Mouse (Mus musculus): ENCODE data around the gene Faap20. TPM values are rescaled to one million over a fixed set of nuclear protein-coding genes. Genes with fewer than 3 reads are reported as not detected.

Gene Faap20
- total RNA-seq (2014; fragmentation: Nextera tagmentation) (25.0 and 35.2 TPM in 2 replicates), total RNA-seq (2017) (14.0 and 17.5 TPM in 2 replicates)

DNA sequence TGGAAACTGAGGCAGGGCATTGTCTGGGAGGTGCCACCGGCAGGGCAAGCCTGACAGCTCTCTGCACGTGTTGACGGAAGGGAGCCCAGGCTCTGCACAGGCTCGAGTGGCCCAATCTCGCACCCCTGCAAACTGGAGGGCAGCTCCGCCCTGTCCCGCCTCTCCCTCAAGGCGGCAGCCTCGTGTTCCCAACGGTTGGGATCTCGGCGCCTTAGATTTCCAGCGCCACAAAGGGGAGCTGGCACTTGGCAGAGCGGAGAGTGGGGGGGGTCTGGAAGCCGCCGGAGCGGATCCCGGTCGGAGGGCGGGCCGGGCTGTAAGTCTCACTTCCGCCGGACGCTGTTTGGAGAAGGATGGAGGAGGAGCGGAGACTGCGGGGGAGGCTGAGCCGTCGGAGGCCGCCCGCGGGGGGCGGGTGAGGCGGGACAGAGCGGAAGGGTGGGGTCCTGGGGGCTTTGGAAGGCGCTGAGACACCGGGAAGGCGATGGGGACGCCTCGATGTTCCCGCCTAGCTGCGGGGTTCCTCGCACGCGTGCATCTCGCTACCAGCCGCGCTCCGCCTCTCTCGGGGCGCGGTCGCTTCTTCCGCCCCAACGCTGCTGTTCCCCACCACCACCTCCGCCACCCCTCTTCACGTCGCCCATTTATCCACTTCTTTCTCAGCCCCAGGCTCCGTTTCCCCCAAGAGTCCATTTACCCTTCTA, at the start of gene Faap20:
Gene Faap20 (plus strand): TSS at position 155 of the 704 bp plus-strand sequence.
- peak; percentile 78 for ATAC-seq (replicated peaks; ENCODE audit: poor library complexity, severe bottlenecking)

DNA sequence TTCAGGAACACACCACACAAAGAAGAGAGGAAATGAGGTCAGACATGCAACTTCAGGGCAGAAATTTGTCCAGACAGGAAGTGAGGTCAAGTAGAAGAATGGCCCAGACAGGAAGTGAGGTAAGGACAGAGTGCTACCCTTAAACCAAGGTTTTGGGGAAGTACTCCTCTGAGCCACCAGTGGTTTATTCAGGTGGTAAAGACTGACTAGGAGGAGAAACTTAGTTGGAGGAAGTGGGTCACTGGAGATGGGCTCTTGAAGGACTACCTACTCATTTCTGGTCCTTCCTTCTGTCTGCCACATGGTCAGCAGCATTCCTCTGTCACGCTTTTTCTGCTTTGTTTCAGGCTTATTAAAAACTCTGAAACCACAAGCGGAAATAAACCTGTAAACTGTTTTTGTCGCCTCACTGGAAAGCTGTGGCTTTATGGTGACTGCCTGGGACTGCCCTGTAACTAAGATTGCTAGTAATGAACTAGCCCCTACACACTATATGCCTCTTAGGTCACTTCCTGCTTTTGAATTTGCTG, 48.7 kb upstream of the Faap20 start:
- ATAC-seq (replicated peaks; ENCODE audit: poor library complexity, severe bottlenecking), result peak; percentile 94

DNA sequence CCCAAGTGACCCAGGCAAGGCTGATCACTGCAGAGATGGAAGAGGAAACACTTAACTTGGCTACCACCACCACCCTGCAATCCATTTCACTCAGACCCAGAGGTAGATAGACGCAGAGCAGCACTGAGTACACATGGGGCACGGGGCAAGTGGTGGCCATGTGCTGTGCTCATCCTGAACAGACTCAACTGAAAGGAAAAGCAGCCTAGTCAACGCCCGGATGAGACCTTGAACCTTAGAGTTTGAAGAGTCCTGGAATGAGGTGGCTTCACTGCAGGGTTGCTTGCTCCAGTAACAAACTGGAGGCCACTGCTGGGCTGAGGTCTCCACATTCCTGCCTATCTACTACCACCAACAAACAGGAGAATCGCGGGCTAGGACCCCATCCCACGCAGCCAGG, 47.8 kb upstream of the Faap20 start:
- no peak for ATAC-seq (replicated peaks; ENCODE audit: poor library complexity, severe bottlenecking)

DNA sequence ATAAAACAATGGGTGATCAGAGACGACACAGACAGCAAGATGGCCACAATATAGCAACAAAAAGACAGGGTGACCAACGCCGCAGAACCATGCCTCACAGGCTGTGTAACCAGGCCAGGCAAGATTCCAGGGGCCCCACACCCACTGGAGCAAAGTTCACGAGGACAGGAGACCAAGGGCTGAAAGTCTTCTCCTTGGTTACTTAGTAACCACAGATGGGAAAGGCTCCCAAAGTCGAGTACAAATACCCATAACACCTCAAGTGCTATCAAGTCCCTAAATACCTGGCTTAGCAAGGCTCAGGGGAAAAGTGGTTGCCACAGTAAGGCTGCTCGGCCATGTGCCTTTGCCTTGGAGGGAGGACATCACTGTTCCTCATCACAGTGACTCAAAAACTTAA, 43.7 kb upstream of the Faap20 start:
- no peak for ATAC-seq (replicated peaks; ENCODE audit: poor library complexity, severe bottlenecking)

DNA sequence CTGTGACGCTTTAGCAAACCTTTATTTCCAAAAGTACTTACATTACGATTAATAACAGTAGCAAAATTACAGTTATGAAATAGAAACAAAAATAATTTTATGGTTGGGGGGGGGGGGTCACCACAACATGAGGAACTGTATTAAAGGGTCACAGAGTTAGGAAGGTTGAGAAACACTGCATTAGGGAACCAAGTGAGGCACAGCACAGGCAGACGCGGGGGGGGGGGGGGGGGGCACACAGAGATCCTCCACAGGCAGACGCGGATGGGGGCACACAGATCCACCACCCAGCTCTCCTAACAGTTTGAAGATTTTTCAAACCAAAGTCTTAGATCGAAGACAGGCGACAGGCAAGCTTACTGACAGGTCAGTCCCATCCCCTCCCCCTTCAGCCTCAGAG, 43.1 kb upstream of the Faap20 start:
- ATAC-seq (replicated peaks; ENCODE audit: poor library complexity, severe bottlenecking), result peak; percentile 61

DNA sequence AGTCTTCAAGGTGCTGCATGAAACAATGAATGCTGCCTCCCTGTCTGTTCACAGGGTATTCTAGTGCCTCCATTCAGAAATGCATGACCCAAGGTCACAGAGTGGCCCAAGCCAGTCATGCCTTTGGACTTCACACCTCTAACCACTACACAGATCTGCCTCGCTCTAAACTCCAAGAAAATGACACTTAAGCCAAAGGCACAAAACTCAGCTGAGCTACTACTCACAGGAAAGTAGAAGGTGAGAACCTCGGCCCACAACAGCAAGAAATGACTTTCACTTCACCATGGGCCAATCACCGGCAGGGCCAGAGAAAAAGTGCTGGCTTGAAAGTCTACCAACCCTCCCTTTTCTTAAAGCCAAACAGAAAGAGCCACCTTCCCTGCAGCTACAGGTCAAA, 41.8 kb upstream of the Faap20 start:
- ATAC-seq (replicated peaks; ENCODE audit: poor library complexity, severe bottlenecking), result 0 out of 2 replicates have a peak, but pooled peaks have one; percentile 15

DNA sequence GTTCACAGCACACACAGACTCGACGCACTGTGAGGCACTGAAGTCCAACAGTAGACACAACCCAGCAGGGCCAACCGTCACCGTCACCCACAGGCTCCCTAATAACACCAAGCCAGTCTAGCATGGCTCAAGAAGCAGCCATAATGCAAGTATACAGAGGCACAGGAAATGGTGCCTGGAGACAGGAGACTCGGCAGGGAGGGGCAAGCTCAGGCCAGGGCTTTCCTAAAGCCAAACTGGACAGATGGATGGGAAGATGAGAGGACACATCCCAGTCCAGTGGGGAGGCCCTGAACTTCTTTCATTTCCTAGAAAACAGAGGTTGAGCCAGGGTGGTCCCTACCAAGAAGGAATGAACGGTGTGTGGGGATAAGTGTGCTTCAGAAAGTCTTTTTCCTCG, 41.0 kb upstream of the Faap20 start:
- no peak for ATAC-seq (replicated peaks; ENCODE audit: poor library complexity, severe bottlenecking)

DNA sequence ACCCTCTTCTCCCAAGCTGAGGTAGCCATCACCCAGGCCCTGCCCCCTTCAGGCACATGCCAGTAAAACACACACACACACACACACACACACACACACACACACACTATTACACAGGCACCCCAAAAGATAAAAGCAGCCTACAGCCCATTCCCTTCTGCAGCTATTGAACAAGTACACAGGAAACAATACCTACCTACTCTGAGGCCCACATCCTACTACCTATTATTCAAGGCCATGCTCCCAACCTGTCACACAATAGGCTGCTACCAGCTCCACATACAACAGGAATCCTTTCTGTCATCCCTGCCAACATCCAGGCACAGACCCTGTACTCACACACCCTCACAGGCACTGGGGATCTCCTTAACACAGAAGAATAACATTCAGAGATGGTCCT, 40.5 kb upstream of the Faap20 start:
- ATAC-seq (replicated peaks; ENCODE audit: poor library complexity, severe bottlenecking), result no peak

DNA sequence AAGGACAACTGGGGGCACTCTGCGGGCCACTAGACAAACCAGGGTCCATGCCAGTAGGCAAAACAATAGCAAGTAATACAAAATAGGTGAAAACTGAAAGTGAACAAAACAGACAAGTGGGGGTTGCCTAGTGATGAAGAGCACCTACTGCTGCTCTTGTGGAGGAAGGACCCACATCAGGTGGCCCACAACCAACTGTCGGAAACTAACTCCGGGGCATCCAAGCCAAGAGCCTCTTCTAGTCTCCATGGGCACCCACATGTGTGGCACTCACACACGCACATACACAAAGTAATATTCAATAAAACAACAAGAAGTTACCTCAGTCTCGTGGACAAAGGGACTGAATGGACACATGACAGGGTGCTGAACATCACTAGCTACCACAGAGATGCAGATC, 40.1 kb upstream of the Faap20 start:
- no peak for ATAC-seq (replicated peaks; ENCODE audit: poor library complexity, severe bottlenecking)

DNA sequence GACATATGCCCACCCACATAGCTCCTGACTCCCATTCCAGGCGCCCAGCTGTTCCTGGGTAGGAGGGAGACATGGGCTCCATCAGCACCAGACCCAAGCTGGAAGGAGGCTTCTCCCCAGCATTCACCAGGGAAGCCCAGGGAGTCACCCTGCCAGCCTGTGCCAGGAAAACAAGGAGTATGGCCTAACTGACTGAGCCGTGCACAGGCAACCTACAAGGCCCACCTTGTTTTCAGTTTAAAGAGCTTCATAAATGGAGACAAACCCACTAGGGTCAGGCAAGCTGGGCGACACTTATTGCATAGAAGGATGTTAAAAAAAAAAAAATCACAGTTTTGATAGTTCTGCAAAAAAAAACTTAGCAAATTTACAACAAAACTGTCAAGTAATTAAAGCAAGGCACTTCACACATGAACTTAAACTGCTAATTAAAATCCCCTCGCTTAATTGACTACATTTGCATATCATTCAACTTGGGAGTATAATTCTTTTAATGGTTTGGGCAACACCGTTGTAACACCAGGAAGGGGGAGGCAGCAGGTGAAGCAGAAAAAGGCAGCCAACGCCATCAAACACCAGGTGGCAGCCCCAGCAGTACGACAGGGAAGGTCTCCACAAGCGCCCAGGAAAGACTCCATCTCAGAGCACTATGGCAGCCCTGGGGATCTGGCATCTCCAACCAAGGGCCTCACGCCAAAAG, 36.4 kb upstream of the Faap20 start:
- no peak for ATAC-seq (replicated peaks; ENCODE audit: poor library complexity, severe bottlenecking)

DNA sequence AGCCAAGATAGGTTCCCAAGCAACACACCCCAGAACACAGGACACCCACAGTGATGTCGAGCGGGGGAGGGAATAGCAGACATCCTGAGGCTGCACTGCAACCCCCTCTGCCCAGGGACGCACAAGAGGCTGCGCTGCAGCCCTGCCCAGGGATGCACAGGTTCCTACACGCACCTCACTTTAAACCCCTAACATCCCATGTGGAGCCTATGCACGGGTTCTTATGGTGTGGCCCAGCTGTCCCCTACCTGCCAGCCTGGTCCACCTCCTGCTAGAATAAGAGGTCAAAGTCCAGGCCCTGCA, 35.9 kb upstream of the Faap20 start:
- ATAC-seq (replicated peaks; ENCODE audit: poor library complexity, severe bottlenecking), result no peak

DNA sequence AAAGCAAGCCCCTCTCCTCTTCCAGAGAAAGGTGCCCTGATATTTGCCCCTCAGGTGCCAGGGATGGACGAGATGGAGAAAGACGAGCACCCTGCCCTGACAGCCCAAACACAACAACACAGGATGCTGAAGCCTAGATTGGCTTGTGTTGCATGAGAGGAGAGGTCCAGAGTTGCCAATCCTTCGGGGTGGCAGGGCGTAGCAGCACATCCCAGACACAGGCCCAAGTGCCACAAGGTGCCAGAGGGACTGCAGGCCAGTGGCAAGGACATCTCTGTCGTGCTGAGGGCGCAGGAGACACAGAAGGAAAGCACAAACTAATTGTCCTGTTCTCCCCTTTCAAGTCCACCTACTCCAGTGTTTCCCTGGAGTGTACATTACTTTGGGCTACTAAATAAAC, 35.4 kb upstream of the Faap20 start:
- ATAC-seq (replicated peaks; ENCODE audit: poor library complexity, severe bottlenecking), result no peak

DNA sequence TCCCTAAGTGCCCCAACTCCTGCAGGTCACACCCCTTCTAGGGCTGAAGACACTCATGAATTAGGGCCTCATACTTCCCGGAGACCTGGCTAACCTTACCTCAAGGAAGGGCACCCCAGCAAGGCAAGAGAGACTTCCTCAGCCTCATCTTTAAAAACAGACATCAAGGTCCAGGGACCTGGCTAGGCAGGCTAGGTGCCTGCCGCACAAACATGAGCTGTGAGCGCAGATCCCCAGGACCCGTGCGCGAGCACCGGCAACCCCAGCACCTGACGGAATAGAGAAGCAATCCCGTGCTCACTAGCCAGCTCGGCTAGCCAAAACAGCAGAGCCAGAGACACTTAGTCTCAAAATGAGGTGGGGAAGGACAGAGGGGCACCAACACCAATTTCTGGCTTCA, 34.8 kb upstream of the Faap20 start:
- ATAC-seq (replicated peaks; ENCODE audit: poor library complexity, severe bottlenecking), result no peak

DNA sequence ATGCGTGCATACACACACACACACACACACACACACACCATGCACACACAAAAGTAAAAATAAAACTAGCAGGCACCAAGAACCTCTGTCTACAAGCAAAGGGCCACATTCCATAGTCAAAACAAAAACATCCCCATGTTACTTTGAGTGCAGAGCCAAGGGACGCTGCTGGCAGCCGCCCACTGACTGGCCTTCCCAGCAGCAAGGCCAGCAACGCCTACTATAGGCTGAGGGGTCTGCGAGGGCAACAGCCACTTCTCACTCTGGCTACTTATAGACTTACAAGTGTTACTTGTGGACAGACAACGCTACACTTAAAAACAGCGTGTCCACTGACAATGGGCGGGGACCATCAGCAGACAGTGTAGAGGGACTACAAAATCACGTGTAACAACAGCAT, 34.4 kb upstream of the Faap20 start:
- no peak for ATAC-seq (replicated peaks; ENCODE audit: poor library complexity, severe bottlenecking)

DNA sequence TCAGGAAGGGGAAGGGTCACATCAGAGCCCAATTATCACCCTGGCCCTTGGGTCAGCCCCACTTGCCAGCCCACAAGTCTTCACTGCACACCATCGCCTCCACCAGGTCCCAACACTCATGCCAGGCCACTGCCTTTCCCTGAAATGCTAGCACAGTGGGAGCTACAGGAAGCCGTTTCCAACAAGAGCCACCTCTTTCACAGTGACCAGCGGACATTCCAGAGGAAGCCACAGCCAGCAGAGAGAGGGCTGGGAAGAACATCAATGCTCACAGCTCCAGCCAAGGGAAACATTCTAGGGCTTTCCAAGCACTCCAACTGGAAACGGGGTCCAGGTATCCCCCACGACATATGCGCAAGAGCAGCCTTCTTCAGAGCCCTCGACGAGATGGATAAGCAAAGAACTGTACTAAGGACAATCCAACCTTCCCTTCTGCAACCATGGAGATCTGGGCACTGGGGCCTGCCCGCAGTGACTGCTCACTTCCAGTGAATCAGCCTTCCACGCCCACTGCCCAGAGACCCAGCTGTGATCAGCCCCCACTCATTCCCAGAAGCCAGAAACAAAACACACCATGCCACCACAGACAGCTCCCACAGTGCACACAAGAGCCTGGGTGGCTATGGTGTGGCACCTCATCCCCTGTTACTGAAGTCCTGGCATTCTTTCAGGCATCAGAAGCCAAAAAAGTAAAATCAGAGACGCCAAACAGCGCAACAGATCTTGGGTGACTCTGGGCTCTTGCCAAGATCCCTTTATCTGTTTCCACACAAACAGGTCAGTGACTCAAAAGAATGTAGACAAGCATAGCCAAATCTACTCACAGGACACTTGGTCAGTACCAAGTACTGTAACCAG, 33.6 kb upstream of the Faap20 start:
- ATAC-seq (replicated peaks; ENCODE audit: poor library complexity, severe bottlenecking), result no peak

DNA sequence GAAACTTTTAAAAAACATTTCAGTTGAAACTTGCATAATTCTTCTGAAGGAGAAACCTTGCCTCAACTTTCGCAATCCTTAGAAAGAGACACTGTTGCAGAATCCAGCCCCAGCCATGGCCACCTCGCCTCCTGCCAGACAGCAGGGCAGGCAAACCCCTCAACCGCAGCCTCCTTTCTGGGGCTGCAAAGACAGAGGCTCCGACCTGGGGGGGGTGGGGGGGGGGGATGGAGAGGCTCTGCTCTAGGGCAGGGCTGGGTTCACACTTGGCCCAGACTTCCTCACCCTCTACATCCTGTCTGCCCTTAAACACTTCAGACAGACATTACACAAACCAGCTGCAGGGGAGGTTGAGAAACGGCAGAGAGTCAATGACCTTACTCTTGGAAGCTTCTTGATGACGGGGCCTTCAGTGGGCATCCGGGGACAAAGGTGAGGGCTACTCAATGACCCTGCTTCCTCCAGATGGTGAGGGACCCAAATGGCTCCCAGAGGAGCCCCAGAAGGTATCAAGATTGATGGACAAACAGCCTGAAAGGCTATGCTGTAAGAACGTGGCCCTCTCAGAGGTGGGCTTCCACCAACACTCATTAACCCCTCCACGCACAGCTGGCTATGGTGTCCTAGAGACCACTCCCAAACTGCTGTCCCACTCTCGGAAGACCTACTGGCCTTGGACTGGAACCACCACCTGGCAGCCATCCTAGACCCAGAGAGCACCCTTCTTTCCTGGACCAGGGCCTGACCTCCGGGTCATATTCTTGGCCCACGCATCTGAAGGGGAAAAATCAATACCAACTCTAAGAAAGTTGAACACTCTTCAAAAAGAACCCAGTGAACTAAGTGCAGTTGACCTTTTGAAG, 32.1 kb upstream of the Faap20 start:
- ATAC-seq (replicated peaks; ENCODE audit: poor library complexity, severe bottlenecking), result peak; percentile 70

DNA sequence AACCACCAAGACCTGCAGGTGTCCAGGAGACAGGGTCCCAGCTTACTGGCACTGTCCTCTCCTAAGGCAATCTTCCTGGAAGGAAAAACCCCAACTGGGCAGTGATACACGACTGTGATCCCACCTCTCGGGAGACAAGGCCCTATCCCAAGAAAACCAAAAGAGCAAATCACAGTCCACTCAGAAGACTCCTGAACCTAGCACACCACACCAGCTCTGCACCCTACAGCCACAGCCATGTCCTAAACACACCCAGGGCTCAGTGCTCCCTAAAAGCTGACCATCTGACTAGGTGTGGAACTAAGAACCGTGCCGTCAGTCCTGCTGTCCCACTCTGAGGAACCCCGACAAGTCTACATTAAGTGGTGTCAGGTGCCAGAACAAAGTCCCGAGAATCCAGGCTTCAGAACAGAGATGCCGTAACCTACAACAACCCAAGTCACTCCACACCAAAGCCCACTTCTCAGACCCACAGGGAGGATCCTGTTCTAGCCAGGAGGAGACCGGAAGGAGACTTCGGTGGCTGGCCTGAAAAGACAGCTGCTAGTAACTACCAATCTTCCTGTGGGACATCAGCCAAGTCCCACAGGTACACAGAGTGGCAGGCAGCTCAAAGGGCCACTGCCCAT, 31.4 kb upstream of the Faap20 start:
- no peak for ATAC-seq (replicated peaks; ENCODE audit: poor library complexity, severe bottlenecking)

DNA sequence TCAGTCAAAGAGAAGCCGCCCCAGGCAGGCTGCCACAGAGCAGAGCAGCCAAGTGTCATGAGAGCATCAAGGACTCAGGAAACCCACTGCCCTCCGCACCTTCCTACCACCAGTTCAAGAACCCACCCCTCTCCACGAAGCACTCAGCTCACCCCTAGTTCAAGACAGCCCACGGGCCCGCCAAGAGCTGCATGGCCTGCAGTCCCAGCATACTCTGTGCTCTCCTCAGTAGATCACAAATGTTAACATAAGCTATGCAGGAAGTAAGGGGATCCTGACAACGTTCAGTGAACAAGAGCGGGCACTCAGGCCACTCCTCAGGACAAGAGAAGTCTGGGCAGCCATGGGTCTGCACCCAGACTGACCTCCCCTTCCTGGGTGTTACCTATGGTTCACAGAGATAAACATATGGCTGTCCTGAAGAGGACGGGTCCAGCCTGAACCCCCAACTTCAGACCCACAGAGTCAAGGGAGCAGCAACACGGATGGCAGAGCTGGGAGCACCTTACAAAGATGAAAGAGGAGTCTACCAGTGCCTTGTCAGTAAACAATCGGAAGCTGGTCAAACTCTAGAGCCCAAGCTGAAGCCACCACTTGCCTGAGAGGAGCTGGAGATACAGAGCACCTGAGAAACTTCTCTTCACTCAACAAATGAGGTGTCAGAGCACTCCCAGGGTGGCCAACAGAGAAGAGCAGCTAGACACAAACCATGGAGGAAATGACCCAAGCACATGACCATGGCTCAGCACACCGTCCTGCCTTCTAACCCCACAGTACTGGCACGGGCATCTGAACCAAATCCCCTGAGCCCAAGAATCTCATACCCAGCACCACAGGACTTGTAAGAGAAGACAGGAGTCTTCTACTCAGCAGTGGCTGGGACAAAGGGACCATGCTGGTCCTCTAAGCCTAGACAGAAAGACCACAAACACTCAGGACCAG, 30.1 kb upstream of the Faap20 start:
- ATAC-seq (replicated peaks; ENCODE audit: poor library complexity, severe bottlenecking), result no peak

Measured in granulocyte monocyte progenitor cell, adult 5-6 weeks (primary cell).